Mouse (Mus musculus) stomach, postnatal 0 days (tissue): Measurements from ENCODE around the gene Abhd2.

Experiments used
- CTCF ChIP-seq: IDR thresholded peaks from 2 replicates; pipeline ENCODE4 v1.5.1; 2016; ENCODE audit warnings: antibody characterized with exemption, low read depth, mild to moderate bottlenecking, moderate library complexity
- EP300 ChIP-seq: optimal IDR thresholded peaks from 2 replicates; pipeline ENCODE3; 2016; ENCODE audit warnings: antibody characterized with exemption

DNA sequence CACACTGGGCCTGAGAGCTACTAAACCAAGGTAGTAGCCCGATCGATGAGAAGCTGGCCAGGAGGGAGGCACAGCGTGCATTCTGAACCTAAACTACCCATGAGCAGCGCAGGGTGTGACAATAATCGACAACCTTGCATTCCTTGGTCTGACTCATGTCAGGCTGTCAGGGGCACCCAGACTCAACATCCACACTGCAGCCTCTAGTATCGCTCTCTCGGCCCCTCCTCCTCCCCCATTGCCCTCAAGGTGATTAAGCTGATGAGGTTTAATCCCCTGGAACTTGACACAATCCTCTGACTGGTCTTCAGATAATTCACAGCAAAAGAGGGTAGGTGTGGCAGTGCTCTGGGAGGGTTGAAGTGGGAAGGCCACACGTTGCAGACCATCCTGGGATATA is 3.6 kb upstream of the Abhd2 start:
- TF ChIP-seq CTCF (no peak), EP300 (no peak)
